Mouse (Mus musculus) CD4-positive, CD25-positive, alpha-beta regulatory T cell, adult 9 weeks (primary cell): ENCODE results near the gene Olfr1039. TPM values are rescaled to one million over a fixed set of nuclear protein-coding genes. Genes with fewer than 3 reads are reported as not detected.

Experiments used
- polyA plus RNA-seq: library from polyadenylated mRNA; unstranded; fragments of 100-300 nt; shearing (Covaris generic); gene quantifications from one replicate; pipeline ENCODE4 v1.2.1, GENCODE M21; 2017

Gene Olfr1039
- polyA plus RNA-seq, result not detected

DNA sequence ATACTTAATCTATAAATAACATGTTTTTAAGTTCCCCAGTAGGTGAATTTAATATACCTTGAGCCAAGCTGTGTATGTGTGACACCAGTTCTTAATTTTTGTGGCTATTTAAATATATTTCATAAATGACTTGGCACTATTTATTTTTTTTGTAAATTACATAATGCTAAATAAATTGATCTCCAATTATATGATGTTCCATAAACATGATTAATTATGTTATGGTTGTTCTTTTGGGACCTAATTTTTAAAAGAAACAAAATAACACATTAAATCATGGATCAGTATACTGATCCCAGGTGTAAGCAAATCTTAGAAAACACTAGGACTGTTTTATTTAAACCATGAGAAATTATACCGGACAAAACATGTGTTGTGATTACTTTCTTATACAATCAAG lies at the start of gene Olfr1039:
Gene Olfr1039, minus strand, starts transcription at position 101 of the 400 bp plus-strand sequence.

DNA sequence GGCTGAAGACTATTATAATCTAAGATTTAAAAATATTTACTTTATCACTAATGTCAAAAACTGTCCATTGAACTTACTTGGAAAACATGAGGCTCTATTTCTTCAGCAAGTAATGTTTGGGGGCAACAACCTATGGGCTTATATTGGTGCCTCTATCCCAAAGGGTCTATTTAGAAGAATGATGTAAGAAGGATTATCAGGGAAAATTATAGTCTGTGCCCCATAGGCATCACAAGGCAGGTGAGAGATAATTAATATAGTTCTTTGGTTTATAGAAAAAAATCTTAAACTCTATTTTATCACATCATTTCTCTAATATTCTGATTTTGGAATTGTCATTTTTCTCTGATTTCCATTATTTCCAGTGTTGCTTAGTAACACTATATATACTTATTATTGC lies 42.0 kb upstream of the Olfr1039 start, which contains the start of gene Olfr1044:
Gene Olfr1044, minus strand, starts transcription at position 101 of the 400 bp plus-strand sequence.

DNA sequence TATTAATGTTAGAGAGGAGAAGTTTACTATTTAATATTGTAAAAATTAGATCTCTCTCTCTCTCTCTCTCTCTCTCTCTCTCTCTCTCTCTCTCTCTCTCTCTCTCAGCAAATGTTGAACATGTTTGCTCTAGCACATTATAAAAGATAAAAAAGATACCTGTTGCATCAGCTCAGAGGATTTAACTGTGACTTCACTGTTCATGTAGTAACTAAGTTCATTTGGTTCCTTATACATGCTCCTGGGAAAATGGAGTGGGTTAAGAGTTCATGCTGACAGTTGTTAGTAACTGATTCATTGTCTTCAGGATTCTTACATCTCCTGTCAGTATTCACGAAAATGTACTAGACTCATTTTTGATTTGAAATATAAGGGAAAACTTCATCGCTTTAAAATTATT lies 31.7 kb upstream of the Olfr1039 start, which contains the start of gene Olfr1043:
Gene Olfr1043, minus strand, starts transcription at position 101 of the 400 bp plus-strand sequence.

DNA sequence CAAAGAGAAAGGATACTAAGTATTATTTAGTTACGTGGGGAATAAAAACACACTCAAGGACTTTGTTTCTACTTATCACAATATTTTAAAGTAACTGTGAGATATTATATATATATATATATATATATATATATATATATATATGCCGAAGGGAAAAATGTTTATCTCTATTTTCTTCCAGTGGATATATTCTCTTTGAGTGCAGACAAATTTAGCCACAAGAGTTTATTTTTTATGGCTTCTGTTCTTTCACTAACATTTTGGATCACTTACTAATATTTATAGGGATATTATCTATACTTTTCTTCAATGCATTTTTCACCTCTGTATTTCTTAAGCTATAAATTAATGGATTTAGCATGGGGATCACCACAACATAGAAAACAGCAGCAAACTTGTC lies 26.0 kb upstream of the Olfr1039 start, which contains the start of gene Olfr1042:
Gene Olfr1042, minus strand, starts transcription at position 101 of the 400 bp plus-strand sequence.

GRCm38 (mm10) chr2:86146632-86147031 lies 10.9 kb upstream of the Olfr1039 start, which contains the start of gene Olfr1040:
Gene Olfr1040, minus strand, starts transcription at chr2:86146732.

DNA sequence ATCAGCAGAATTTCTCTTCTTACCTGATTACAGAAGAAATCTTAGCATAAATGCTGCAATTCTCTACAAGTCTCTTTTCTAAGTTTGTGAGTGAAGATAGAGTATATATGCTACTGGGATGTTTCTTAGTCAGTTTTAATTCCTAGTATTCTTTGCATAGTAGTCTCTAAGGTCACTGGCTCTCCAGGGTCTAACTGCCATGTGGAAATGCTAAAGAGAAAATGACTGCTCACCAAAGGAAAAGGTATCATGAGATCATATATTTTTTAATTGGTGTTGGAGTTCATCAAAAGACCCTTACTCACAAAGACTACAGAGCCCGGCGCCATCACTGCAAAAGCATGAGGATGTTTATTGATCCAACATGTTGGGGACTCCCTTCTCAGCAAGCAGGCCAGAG lies 48.4 kb downstream of the Olfr1039 start, which contains the start of gene Olfr1037:
Gene Olfr1037, minus strand, starts transcription at position 101 of the 400 bp plus-strand sequence.

Other genes starting within 250 kb of the Olfr1039 start
- not detected for gene Olfr1024, start 230.9 kb downstream of the Olfr1039 start, polyA plus RNA-seq
- gene Olfr1025-ps1, start 220.7 kb downstream of the Olfr1039 start, polyA plus RNA-seq, result not detected
- gene Olfr1026, start 214.4 kb downstream of the Olfr1039 start, polyA plus RNA-seq, result not detected
- not detected for gene Olfr1028, start 185.5 kb downstream of the Olfr1039 start, polyA plus RNA-seq
- gene Olfr1029, start 162.0 kb downstream of the Olfr1039 start, polyA plus RNA-seq, result not detected
- gene Olfr1030, start 156.7 kb downstream of the Olfr1039 start, polyA plus RNA-seq, result not detected
- gene Olfr1031, start 145.6 kb downstream of the Olfr1039 start, polyA plus RNA-seq, result not detected
- gene Olfr1032, start 130.4 kb downstream of the Olfr1039 start, polyA plus RNA-seq, result not detected
- 1.3 TPM for gene Olfr1033, start 115.3 kb downstream of the Olfr1039 start, polyA plus RNA-seq
- not detected for gene Olfr1034, start 90.1 kb downstream of the Olfr1039 start, polyA plus RNA-seq
- gene Olfr1036, start 61.9 kb downstream of the Olfr1039 start, polyA plus RNA-seq, result not detected
- gene Olfr1037, start 48.5 kb downstream of the Olfr1039 start, polyA plus RNA-seq, result not detected
- gene Olfr1040, start 10.8 kb upstream of the Olfr1039 start, polyA plus RNA-seq, result not detected
- not detected for gene Olfr1042, start 25.9 kb upstream of the Olfr1039 start, polyA plus RNA-seq
- gene Olfr1043, start 31.6 kb upstream of the Olfr1039 start, polyA plus RNA-seq, result not detected
- gene Olfr1044, start 41.9 kb upstream of the Olfr1039 start, polyA plus RNA-seq, result not detected
- not detected for gene Olfr52, start 49.8 kb upstream of the Olfr1039 start, polyA plus RNA-seq
- not detected for gene Olfr1045, start 67.1 kb upstream of the Olfr1039 start, polyA plus RNA-seq
- not detected for gene Olfr1046, start 83.4 kb upstream of the Olfr1039 start, polyA plus RNA-seq
- gene Olfr1047, start 95.5 kb upstream of the Olfr1039 start, polyA plus RNA-seq, result not detected
- not detected for gene Olfr1048, start 104.4 kb upstream of the Olfr1039 start, polyA plus RNA-seq
- gene Olfr1049, start 122.4 kb upstream of the Olfr1039 start, polyA plus RNA-seq, result not detected
- gene Olfr1051, start 143.2 kb upstream of the Olfr1039 start, polyA plus RNA-seq, result not detected
- not detected for gene Olfr1052, start 156.5 kb upstream of the Olfr1039 start, polyA plus RNA-seq
- gene Olfr1053, start 179.4 kb upstream of the Olfr1039 start, polyA plus RNA-seq, result not detected
- not detected for gene Olfr1054, start 199.5 kb upstream of the Olfr1039 start, polyA plus RNA-seq
- gene Olfr1055, start 214.4 kb upstream of the Olfr1039 start, polyA plus RNA-seq, result not detected
- gene Olfr1056, start 226.5 kb upstream of the Olfr1039 start, polyA plus RNA-seq, result not detected
- gene Olfr1057, start 242.5 kb upstream of the Olfr1039 start, polyA plus RNA-seq, result not detected